Mouse (Mus musculus): Measurements from ENCODE around the gene Myh9. TPM values are rescaled to one million over a fixed set of nuclear protein-coding genes. Genes with fewer than 3 reads are reported as not detected.
A peak's percentile ranks its signal among the peaks of the same experiment; 100 is the strongest.

Gene Myh9
- total and polyA plus RNA-seq, 3 experiments, result 30.4 to 111 (median 88.3) TPM

DNA sequence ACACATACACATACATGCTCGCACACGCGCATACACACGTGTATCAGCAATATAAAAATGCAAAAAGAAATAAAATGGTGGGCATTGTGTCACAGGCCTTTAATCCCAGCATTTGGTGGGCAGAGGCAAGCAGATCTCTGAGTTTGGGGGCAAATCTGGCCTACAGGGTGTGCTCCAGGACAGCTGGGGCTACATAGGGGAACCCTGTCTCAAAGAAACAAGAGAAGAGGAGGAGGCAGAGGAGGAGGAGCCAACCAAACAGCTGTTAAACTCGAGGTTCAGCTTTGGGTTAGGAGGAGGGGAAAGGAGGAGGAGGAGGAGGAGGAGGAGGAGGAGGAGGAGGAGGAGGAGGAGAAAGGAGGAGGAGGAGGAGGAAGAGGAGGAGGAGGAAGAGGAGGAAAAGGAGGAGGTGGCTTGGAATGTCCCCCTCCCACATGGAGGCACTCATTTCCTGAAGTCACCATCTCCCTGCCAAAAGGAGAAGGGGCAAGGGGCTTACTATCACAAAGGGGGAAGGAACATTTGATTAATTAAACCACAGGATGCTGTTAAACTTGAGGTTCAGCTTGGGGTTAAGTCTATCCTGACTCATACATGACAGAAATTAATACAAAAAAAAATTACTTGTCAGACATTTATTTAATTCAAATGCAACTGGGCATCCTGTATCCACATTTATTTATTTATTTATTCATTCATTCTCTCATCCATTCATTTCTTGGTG lies 44.6 kb upstream of the Myh9 start:
- no peak for DNase-seq
- Histone ChIP-seq H3K27me3 (ENCODE audit: control insufficient read depth, insufficient read depth, low read length) (no peaks in the 10 kb centered on the region), H3K27ac (no peak overlapping the region), H3K9ac (ENCODE audit: low read depth, low read length) (no peak overlapping the region), H3K4me3 (no peak overlapping the region), H3K4me1 (ENCODE audit: control insufficient read depth, insufficient read depth, low read length) (no peaks in the 10 kb centered on the region), H3K36me3 (ENCODE audit: control insufficient read depth, insufficient read depth, low read length) (no peaks in the 10 kb centered on the region), H3K79me2 (replicated peaks; ENCODE audit: control insufficient read depth, insufficient read depth, low read length) (no peaks in the 10 kb centered on the region)
- intact Hi-C loops (cut with DNase I), result no loop called here
- WGBS, result 94% methylated on average over 4 of the region's 5 CpGs
- TF ChIP-seq POLR2A (IDR thresholded peaks at IDR 0.05; ENCODE audit: insufficient read depth, low read depth, low read length) (no peak), EP300 (IDR thresholded peaks at IDR 0.05; ENCODE audit: insufficient read depth, low read depth, low read length) (no peak), CTCF (IDR thresholded peaks at IDR 0.05) (no peak)

DNA sequence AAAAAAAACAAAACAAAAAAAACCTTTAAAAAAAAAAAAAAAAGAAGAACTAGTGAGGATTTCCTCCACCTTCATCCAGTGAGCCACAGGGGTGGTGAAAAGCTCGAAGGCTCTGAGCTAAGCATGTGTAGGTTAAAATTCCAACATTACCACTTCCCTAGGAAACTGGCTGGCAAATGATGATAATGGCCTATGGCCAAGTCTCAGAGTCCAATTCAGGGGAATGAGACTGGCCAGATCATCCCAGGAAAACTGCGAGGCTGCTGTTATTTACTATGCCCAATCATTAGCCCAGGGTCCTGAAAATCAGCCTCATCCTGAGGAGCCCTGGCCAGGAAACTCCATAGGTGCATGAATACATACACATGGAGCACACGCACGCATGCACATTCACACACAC lies 44.0 kb upstream of the Myh9 start:
- DNase-seq, result no peak
- TF ChIP-seq EP300 (IDR thresholded peaks at IDR 0.05; ENCODE audit: insufficient read depth, low read depth, low read length) (no peak), CTCF (IDR thresholded peaks at IDR 0.05) (no peak), POLR2A (IDR thresholded peaks at IDR 0.05; ENCODE audit: insufficient read depth, low read depth, low read length) (no peak)
- Histone ChIP-seq H3K36me3 (ENCODE audit: control insufficient read depth, insufficient read depth, low read length) (no peaks in the 10 kb centered on the region), H3K4me1 (ENCODE audit: control insufficient read depth, insufficient read depth, low read length) (no peaks in the 10 kb centered on the region), H3K27me3 (ENCODE audit: control insufficient read depth, insufficient read depth, low read length) (no peaks in the 10 kb centered on the region), H3K4me3 (no peak overlapping the region), H3K79me2 (replicated peaks; ENCODE audit: control insufficient read depth, insufficient read depth, low read length) (no peaks in the 10 kb centered on the region), H3K9ac (ENCODE audit: low read depth, low read length) (no peak overlapping the region), H3K27ac (no peak overlapping the region)
- WGBS, result 72% methylated on average over 4 of the region's 4 CpGs
- intact Hi-C loops (cut with DNase I), result no loop called here

- H3K4me1 ChIP-seq (ENCODE audit: control insufficient read depth, insufficient read depth, low read length), result no peaks in the 10 kb centered on the region
- no peak overlapping the region for H3K27ac ChIP-seq
- intact Hi-C loops (cut with DNase I), result no loop called here
- no peak overlapping the region for H3K4me3 ChIP-seq
- H3K9ac ChIP-seq (ENCODE audit: low read depth, low read length), result no peak overlapping the region
- H3K79me2 ChIP-seq (replicated peaks; ENCODE audit: control insufficient read depth, insufficient read depth, low read length), result no peaks in the 10 kb centered on the region
- no peak for DNase-seq
- WGBS, result 81% methylated on average over 6 of the region's 6 CpGs
- no peaks in the 10 kb centered on the region for H3K36me3 ChIP-seq (ENCODE audit: control insufficient read depth, insufficient read depth, low read length)
- H3K27me3 ChIP-seq (ENCODE audit: control insufficient read depth, insufficient read depth, low read length), result no peaks in the 10 kb centered on the region
- TF ChIP-seq CTCF (IDR thresholded peaks at IDR 0.05), result no peak
Measured at GRCm38 (mm10) chr15:77885159-77885558, 43.2 kb upstream of the Myh9 start.

DNA sequence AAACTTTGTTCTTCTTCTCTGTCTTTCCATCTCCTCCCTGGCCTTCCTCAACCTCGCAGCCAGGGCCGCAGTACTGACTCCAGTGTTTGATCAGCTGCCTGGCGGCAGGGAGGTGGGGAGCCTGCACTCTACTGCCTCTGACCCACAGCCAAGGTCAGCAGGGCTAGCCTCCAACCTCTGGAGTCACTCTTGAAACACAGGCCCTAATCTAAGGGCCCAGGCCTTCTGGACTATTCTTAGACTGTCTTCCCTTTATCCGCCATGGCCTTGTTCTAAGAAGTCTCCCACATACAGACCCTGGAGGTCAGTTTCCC lies 41.7 kb upstream of the Myh9 start:
- H3K4me3 ChIP-seq, result no peak overlapping the region
- intact Hi-C loops (cut with DNase I), result no loop called here
- TF ChIP-seq POLR2A (IDR thresholded peaks at IDR 0.05; ENCODE audit: insufficient read depth, low read depth, low read length) (no peak), EP300 (IDR thresholded peaks at IDR 0.05; ENCODE audit: insufficient read depth, low read depth, low read length) (no peak), CTCF (IDR thresholded peaks at IDR 0.05) (no peak)
- peak overlapping the region; percentile 51 for H3K27ac ChIP-seq
- H3K4me1 ChIP-seq (ENCODE audit: control insufficient read depth, insufficient read depth, low read length), result no peaks in the 10 kb centered on the region
- H3K27me3 ChIP-seq (ENCODE audit: control insufficient read depth, insufficient read depth, low read length), result no peaks in the 10 kb centered on the region
- H3K79me2 ChIP-seq (replicated peaks; ENCODE audit: control insufficient read depth, insufficient read depth, low read length), result no peaks in the 10 kb centered on the region
- H3K36me3 ChIP-seq (ENCODE audit: control insufficient read depth, insufficient read depth, low read length), result no peaks in the 10 kb centered on the region
- peak in 1 of 2 experiments; percentile 33 for DNase-seq
- no peak overlapping the region for H3K9ac ChIP-seq (ENCODE audit: low read depth, low read length)
- WGBS, result 73% methylated on average over 4 of the region's 4 CpGs

- Histone ChIP-seq H3K9ac (ENCODE audit: low read depth, low read length) (no peak overlapping the region), H3K4me3 (no peak overlapping the region), H3K27ac (peak overlapping the region; percentile 51), H3K4me1 (ENCODE audit: control insufficient read depth, insufficient read depth, low read length) (no peaks in the 10 kb centered on the region), H3K36me3 (ENCODE audit: control insufficient read depth, insufficient read depth, low read length) (no peaks in the 10 kb centered on the region), H3K79me2 (replicated peaks; ENCODE audit: control insufficient read depth, insufficient read depth, low read length) (no peaks in the 10 kb centered on the region), H3K27me3 (ENCODE audit: control insufficient read depth, insufficient read depth, low read length) (no peaks in the 10 kb centered on the region)
- WGBS, result 44% methylated on average over 17 of the region's 17 CpGs
- peak in 1 of 2 experiments; percentile 40 for DNase-seq
- TF ChIP-seq CTCF (IDR thresholded peaks at IDR 0.05) (no peak), POLR2A (IDR thresholded peaks at IDR 0.05; ENCODE audit: insufficient read depth, low read depth, low read length) (no peak), EP300 (IDR thresholded peaks at IDR 0.05; ENCODE audit: insufficient read depth, low read depth, low read length) (no peak)
- intact Hi-C loops (cut with DNase I), result no loop called here
Measured at GRCm38 (mm10) chr15:77882797-77883696, 41.1 kb upstream of the Myh9 start.

DNA sequence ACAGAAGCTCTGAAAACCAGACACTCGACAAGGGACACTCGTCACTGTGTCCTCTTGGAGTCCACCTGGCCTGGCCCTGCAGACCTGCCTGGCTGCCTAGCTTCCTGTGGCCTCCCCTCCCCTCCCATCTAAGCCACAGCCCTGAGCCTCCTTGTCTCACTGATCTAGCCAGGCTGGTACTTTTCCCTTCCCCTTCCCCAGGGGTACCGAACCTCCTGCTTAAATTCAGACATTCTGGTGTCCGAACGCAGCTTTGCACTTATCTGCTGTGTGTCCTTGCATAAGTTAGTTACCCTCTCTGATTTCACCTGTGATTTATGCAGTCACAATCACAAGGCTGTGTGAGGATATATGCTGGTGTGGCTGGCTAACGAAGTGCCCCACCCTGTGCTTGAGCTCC lies 40.3 kb upstream of the Myh9 start:
- WGBS, result 75% methylated on average over 6 of the region's 6 CpGs
- Histone ChIP-seq H3K27ac (peak overlapping the region; percentile 23; the same call in 1 of the 2 replicates), H3K36me3 (ENCODE audit: control insufficient read depth, insufficient read depth, low read length) (no peaks in the 10 kb centered on the region), H3K79me2 (replicated peaks; ENCODE audit: control insufficient read depth, insufficient read depth, low read length) (no peaks in the 10 kb centered on the region), H3K27me3 (ENCODE audit: control insufficient read depth, insufficient read depth, low read length) (no peaks in the 10 kb centered on the region), H3K4me3 (no peak overlapping the region), H3K9ac (ENCODE audit: low read depth, low read length) (no peak overlapping the region), H3K4me1 (ENCODE audit: control insufficient read depth, insufficient read depth, low read length) (no peaks in the 10 kb centered on the region)
- DNase-seq, result no peak
- no peak for TF ChIP-seq EP300 (IDR thresholded peaks at IDR 0.05; ENCODE audit: insufficient read depth, low read depth, low read length)
- no peak for TF ChIP-seq POLR2A (IDR thresholded peaks at IDR 0.05; ENCODE audit: insufficient read depth, low read depth, low read length)
- no peak for TF ChIP-seq CTCF (IDR thresholded peaks at IDR 0.05)
- intact Hi-C loops (cut with DNase I), result no loop called here
